Mouse (Mus musculus) kidney, postnatal 36 days (tissue): ENCODE measurements around the gene Inpp4b.

ENCODE experiments used
- DNase-seq, 2 experiments: peaks; one replicate each; pipeline ENCODE4 v3.0.0; 2021 to 2022; ENCODE audit warnings: mixed read lengths in 2 of 2

Inpp4b gene

DNA sequence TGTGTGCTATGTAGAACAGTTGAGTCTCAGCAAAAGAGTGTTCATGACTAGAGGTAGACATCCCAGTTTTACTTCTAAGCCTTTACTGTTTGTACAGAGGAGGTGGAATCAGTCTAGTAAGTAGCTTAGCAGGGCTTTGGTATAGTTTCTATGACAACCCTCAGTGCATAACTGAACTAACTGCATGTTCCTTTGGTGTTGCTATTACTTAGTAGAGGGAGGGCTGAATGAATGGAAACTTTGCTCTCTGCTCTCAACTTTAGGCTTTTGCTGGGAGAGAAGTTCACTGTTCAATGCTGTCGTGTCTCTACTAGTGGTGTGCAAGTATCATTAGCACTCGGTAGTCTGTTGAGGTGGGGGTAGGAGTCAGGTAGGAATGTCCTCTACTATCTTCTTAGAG is 393.3 kb downstream of the Inpp4b start:
- DNase-seq = no peak

DNA sequence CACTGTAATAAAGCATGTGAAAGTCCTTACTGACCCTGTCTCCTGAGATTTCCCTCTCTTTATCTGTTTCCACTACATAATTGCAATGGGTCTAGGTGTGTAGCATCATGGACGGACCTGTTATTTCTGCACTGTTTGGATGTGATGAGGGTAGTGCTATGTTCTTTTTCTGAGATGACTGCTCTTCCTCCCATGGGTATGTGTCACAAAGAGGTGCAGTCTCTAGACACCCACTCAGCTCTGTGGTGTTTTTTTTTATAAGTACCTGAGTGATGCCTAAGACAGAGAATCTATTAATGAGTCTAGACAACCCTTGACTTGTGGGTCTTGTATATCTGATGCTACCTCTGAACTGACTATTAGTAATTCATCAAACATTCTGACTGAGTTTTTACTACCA is 393.7 kb downstream of the Inpp4b start:
- DNase-seq = no peak

DNA sequence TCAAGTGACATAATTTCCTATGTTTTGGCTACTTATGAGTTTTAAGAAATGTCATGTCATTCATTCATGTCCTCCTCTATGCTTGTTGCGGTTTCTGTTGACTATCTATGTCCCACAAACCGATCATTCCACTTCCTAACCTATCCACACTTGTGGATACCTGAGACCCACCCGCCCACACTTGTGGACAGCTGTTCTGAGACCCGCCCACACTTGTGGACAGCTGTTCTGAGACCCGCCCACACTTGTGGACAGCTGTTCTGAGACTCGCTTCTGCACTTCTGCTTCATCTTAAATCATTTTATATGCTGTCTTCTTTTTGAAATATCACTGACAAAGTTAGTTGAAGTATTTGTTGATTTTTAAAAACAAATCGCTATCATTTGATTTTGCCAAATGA is 400.2 kb downstream of the Inpp4b start:
- no peak for DNase-seq

DNA sequence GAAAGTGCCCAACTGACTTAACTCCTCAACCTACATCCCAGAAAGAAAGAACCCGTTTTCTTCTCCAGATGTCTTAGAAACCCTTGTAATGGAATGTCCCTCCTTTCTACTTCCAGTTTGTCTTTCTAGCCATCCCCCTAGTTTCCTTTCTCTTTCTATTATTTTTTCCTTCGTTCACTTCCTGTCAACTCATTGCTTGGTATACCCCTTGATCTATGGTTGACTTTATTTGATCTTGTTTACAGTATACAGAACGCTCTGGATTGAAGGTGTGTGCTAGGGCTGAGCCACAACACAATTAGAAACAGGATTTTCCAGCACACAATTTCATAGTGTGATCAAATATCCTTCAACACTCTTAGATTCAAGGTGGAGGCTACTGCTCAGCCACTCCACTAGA is 400.7 kb downstream of the Inpp4b start:
- DNase-seq = no peak

DNA sequence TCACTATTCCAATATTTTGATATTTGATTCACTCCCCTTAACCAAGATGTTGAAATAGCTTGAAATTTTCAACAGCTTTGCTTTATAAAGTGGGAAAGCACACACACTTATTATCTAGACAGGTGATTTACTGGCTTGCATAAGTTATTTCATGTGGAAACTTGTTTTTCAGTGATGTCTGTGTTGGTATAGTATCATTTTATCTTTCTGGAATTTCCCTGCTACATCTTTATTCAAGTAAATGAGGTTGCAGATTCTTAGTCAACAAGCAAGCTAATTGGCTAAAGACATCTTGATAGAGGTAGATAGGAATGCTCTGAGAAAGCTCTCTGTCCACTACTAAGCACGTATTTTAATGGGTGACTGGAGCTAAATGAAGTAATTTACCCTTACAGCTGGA is 403.1 kb downstream of the Inpp4b start:
- no peak for DNase-seq

DNA sequence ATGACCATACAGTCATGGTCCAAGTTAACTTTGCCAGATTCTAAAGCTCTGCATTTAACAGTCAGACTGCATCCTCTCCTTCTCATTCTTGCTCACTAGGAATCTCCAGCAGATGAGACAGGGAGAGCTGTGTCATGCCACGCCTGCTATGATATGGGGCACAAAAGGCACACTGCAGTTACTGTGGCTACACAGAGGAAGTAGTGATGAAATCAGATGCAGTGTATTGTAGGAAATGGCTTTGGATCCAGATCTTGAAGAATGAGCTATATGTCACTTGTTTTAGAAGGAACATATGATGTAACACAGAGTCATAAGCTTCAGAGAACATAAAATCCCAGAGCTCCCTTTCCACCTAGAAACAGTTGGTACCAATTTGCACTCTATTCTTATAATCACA is 408.8 kb downstream of the Inpp4b start:
- DNase-seq = no peak

DNA sequence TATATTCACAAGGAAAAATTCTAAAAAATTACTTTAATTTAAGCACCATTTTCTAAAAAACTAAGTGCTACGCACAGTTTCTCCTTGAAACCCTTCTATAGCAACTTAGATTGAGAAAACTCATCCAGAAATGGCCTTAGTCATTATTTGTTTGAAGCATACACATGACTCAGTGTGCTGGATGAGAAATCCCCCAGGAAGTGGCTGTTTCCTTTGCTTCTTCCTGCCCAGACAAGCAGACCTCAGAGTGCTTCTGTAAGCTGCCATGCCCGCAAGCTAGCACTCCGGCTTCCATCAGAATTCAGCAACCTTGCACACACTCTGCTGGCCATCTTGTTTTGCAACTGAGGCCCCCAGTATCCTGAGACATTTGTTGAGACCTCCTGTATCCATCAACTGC is 414.3 kb downstream of the Inpp4b start:
- DNase-seq = peak in 1 of 2 experiments; percentile 3

DNA sequence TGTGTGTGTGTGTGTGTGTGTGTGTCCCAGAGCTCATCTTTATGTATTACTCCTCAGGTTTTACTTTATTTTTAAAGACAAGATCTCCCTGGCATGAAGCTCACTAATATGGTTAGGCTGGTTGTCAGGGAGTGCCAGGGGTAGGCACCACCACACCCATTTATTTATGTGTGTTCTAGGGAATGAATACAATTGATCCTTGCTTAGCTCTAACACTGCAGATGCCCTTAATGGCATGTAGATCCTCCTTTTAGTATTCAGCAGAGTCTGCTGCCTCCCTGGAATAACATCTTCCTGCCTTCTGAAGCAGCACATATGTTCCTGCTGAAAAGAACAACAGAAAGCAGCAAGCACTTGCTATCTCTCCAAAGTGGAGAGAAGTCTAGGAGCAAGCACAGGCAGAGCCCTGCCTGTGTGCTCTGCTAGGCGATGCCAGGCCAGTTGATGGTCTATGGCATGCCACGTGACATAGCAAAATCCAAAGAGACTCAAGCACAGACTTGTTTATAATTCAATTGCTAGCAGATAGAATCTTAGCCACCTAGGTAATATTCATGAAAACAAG is 415.3 kb downstream of the Inpp4b start:
- no peak for DNase-seq

DNA sequence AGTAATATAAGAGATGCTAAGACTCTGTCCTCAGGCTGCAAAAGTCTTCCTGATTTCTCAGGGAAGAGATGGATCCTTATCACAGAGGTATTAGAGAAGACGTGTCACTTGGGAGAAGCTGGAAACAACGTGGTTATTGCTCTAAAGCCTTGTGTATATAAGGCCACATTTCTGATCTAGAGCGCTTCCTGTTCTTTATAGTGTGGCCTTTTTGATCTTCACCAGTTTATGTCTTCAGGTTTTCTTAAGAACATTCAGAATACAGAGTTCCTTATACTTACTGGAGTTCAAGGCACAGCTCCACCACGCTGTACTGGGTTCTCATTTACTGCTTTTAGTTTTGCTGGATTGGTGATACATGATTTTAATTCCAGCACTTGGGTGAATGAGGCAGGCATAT is 419.1 kb downstream of the Inpp4b start:
- no peak for DNase-seq

DNA sequence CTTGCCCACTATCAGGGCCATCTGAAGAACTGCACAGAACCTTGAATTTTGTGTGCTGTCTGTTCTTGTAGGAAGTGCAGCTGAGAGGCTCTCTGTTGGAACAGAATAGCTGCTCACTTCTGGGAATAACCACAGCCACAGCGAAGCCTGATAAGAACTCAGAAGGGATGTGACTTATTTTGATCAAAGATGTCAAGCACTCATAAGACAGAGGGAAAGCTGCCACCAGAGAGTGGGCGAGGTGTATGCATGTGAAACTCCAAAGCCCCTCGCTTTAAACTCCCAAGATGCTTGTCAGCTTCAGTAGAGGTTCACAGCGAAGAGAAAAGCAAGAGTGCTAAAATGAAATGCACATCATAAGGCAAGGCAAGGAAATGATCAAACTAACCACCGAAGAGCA is 423.7 kb downstream of the Inpp4b start:
- no peak for DNase-seq

DNA sequence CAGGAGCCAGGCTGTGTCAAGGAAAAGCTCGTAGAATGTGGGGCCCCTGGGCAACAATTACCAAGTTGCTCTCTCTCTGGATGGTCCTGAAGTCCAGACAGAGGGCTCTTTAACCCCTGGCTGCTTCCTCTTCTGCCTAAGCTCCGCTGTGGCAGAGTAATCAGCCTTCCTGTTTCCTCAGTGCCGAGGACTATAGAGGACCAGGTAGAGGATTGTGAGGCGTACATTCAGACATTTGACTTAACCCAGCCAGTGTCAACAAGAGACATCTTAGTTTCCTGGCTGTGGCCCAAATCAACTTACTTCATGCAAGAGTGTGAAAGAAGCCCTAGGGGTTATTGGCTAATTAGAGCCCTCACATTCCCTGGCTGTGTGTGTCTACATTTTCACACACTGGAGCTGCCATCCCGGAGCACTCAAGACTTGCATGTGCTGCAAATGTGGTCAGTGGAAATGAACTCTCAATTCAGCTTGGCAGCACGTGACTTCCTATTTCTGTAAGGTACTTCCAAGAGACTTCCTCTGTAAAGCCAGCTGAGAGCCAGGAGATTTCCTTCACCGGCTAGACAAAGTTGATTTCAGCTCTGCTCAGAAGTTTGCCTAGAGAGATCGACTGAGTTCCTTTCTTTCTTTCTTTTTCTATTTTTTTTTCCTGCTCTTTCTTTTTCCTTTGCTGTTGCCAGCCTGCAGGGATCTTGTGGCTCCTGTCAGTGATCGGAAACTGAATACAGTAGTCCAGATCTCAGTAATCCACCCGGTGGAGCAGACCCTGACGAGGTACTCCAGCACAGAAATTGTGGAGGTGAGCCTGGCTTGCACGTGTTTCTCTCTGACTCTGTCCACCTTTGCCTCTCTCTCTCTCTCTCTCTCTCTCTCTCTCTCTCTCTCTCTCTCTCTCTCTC is 425.3 kb downstream of the Inpp4b start:
- peak; percentile 53 to 65 for DNase-seq

DNA sequence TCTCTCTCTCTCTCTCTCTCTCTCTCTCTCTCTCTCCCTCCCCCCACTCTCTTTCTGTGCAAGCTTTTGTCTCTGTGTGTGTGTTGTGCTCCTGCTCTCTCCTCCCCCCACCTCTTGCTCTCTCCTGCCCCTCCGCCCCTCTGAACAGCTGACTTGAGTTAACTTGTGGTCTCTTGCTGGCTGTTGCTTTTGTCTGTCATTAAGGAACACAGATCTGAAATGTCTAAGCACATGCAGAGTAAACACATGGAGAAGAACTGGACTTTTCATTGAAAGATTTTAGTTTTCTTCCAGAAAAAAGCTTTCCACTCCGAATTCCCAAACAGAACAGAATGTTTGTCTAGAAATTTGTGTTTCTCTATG is 425.9 kb downstream of the Inpp4b start:
- peak; percentile 15 to 21 for DNase-seq

DNA sequence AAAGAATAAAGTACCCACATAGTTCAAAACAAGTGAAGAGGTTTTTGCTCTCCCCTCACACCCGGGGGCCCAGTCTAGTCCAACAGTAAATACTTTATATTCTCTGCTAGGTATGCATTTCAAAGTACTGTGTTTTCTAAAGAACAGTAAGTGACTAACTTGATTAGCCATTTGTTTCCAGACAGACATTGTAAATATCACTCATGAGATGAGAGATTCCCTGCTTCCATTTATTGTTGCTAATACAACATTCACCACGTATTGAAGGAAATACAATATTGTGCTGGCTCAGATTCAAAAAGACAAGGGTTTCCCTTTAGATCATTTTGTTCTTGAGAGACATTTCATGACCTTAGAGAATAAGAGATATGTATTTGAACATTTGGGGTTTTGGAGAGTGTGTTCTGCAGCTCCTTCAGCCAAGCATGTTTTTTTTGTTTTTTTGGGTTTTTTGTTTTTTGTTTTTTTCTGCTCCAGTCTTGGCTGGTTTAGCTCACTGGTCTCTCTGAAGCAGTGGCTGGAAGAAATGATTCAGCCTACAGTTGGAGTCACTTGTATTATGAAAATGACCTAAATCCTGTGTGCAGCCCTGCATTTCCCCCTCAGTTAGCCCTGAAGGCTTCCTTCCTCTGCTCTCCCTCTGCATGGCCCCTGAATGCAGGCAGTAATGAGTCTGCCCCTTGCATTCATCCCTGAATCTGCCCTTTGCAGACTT is 426.5 kb downstream of the Inpp4b start:
- no peak for DNase-seq

DNA sequence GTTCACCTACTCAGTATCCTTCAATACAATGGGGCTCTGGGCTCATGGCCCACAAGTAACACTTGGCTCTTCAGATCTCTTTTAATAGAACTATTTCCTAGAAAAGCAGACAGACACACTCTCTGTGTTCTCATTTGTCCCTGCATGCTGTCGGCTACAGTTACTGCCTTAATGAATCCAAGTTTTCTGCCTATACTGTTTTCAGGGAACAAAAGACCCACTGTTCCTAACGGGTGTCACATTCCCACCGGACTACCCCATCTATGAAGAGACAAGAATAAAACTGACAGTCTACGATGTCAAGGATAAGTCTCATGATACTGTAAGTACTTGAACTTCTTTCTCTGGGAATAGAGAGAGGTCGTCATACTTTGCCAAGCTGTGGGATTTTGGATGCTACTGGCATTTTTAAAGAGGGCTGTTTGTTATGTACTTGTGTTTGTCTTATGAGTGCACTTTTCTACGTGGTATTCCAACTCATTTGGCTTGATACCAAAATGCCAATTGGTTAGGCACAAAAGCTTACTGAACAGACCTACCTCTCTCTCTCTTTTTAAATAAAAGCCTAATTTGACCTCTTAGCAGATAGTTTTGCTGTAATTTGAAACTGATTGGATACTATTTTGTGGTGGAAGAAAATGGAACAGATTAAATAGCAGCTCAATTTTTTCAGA is 428.4 kb downstream of the Inpp4b start:
- DNase-seq = peak in 1 of 2 experiments; percentile 6

DNA sequence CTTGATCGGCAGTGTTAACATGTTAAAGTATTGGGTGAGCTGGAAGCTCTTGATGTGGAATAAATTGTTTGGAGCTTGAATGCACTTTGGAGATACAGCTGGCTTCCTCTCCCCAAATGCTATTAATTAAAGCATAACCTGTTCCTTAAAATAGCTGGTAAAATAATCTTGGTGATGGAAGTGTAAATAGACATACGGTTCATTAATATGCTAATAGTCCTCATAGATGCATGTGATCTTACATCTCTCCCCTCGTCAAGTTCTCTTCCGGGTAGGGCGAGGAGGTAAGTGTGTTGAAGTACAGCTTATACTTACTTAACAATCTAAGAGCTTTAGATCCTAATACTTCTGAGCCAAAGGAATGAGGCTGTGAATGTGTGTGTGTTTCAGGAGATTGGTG is 430.5 kb downstream of the Inpp4b start:
- no peak for DNase-seq

DNA sequence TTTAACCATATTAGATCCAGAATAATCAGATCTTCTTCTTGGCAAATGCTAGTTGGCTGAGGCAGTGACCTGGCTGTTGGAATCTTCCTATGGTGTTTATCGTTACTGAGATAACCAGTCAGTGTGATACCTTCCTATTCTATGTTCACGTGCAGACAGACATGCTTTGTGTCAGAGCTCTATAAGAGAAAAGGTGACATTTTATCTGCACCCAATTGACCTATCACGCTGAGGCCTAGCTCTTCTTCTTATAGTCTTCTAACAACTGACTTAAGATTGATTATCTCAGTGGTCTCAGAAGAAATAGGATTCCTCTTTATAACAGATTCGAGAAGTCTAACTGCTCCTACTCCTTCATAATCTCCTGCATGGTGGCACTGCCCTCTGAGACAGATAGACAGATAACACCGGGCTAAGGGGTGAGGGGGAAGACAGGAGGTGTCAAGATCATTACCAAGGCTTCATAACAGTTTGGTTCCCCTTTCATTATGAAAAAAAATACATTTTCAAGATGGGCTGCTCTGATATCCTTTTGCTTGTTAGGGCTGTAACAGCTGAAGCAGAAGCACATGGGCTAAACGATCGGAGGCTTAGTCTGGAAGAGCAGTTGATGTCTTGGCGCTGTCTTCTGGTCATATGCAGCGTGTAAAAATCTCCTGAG is 431.1 kb downstream of the Inpp4b start:
- no peak for DNase-seq

DNA sequence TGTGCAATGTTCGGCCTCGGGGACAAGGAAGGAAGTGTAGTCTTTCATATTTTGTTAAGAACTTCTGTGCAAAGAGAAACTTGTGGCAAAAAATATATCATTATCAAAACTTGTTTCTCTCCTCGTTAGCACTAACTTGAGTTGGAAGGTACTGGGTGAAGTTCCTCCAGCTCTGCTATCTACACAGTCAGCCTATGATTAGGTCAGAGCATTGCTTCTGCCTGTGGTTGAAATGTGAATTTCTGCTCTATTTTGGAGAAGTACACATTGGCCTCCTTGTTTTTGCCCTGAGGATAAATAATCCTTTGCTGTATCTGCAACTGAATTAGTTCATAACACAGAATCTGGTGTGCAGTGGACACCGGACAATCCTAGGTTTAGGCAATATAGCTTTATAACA is 431.7 kb downstream of the Inpp4b start:
- DNase-seq = no peak

DNA sequence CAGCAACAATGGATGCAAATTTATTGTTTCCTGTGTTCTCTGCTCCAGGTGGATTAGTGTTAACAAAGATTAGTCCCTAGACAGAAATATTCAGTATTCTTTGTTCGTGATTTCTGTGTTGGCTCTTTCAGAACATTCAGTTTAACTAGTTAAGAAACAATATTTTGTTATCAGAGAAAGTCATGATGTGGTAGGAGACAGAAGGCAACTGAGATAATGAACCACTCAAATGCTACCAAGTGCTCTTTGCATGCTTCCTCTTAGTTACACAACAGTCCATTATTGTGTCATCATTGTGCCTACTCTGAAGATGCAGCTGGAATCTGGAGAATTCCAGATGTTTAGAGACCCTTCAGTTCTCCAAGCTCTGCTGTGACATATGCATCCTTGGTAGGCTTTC is 432.1 kb downstream of the Inpp4b start:
- no peak for DNase-seq

DNA sequence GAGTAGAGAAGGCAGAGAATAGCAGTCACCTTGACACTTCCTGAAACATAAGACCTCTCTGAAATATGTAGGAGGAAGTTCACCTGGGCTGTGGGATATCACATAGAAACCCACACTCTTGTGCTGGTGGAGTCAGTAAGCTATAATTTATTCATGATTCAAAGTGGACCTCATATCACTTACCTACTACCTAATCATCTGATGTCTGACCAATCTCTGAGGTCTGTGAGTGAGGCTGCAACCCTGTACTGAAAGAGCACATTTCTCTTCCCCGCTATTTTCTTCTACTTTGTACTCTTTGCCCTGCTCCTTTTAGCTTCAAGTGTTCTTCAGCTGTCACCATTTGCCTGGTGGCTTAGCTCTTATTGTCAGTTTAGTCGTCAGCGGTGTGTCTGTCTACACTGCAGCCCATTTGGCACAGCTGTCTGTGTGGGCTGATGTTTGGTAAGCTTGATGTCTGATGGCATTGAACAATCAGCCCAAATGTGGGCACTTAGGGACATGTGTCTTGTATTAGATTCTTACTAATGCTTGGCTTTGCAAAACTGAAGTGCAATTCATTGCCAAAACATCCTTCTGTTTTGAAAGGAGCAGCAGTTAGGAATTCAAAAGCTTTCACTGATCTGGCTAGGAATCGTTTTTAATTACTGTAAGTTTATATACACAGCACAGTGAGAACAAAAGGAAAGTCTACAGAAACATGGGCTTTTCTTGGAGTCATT is 434.3 kb downstream of the Inpp4b start:
- DNase-seq = no peak

DNA sequence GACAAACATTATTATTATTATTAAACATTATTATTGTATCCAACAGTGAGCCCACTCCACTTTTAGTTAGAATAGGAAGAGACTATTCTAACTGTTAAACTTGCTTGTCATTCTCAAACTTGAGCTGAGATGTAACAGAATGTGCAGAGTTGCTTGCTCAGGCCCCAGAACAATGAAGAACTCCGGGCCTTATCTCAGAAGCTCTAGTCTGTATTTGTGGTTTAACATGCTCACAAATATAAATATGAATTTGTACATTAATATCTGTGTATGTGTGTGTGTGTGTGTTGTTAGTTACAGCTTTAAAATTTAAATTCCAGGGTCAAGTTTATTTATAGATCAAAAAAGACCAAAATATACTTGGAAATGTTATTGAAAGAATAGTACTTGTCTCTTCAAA is 435.3 kb downstream of the Inpp4b start:
- DNase-seq = no peak

DNA sequence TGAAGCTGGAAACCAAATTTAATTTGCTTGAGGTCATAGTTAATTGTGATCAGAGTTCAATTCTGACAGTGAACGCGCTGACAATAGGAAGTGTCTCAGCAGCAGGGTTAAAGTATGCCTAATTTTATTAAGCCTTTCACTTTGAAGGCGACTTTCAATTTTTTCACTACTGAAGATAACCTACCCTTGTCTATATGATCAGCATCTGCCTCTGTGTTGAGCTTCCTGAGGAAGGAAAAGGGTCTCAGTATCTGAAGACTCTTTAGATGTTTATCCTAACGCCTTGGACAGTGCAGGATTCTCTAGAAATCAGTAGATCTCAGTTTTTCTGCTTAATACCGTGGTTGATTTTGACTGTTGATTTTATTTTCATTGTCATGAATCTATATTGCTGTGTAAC is 437.1 kb downstream of the Inpp4b start:
- DNase-seq = no peak

DNA sequence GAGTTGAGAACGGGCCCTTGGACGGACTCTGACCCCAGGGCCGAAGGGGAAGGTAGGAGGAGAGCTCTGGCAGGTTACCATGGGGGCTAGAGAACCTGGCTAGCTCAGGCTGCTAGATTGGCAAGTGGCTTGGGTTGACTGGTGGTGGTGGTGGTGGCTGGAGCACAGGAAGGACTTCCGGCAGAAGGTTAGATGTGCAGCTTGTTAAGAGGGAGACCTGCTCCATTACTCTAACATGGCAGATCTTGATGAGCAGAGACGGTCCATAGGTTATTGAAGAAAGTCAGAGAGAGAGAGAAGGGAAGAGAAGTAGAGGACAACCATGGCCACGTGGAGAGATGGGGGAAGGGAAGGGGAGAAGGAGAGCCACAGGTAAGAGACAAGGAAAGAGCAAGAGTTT is 437.8 kb downstream of the Inpp4b start:
- DNase-seq = no peak
